Mouse (Mus musculus) limb, embryonic 11.5 days (tissue): ENCODE measurements around the gene Klk1. TPM values are rescaled to one million over a fixed set of nuclear protein-coding genes. Genes with fewer than 3 reads are reported as not detected.
"Not testable (repeated sequence)": the region's sequence is repeated elsewhere in the genome, so short reads cannot be mapped to it uniquely, and the experiment has no call there.

Source experiments
- ATAC-seq: fragments of 200-750 bp; cut with Nextera tagmentation; 2 replicates; pipeline ENCODE4 v1.8.0; 2017; ENCODE audit warnings: low read depth; ENCODE audit not compliant: insufficient number of reproducible peaks, low FRiP score, low TSS enrichment
- DNase-seq: peaks from one replicate; pipeline ENCODE4 v3.0.0-alpha.2; 2015; ENCODE audit warnings: low spot score
- H3K27ac ChIP-seq: fragments of 300-500 bp; sonication (generic); replicated peaks from 2 replicates; pipeline ENCODE4 v1.5.1; 2014; ENCODE audit warnings: low read depth, mild to moderate bottlenecking, low read length
- H3K27me3 ChIP-seq: fragments of 300-500 bp; sonication (generic); 2 replicates; pipeline ENCODE4 v1.6.1; 2014; ENCODE audit warnings: mild to moderate bottlenecking, low read length, mixed read lengths; ENCODE audit not compliant: control insufficient read depth, insufficient read depth
- H3K36me3 ChIP-seq: fragments of 300-500 bp; sonication (generic); 2 replicates; pipeline ENCODE4 v1.6.1; 2014; ENCODE audit warnings: mild to moderate bottlenecking, low read length, moderate library complexity, mixed read lengths; ENCODE audit not compliant: control insufficient read depth, insufficient read depth
- H3K4me1 ChIP-seq: fragments of 300-500 bp; sonication (generic); 2 replicates; pipeline ENCODE4 v1.6.1; 2014; ENCODE audit warnings: low read length, mixed read lengths; ENCODE audit not compliant: control insufficient read depth, insufficient read depth
- H3K4me2 ChIP-seq: fragments of 300-500 bp; sonication (generic); 2 replicates; pipeline ENCODE4 v1.6.1; 2014; ENCODE audit warnings: low read depth, mild to moderate bottlenecking, moderate library complexity; ENCODE audit not compliant: severe bottlenecking
- H3K4me3 ChIP-seq: fragments of 300-500 bp; sonication (generic); 2 replicates; pipeline ENCODE4 v1.5.1; 2014; ENCODE audit warnings: low read depth, low read length
- H3K9ac ChIP-seq: fragments of 300-500 bp; sonication (generic); 2 replicates; pipeline ENCODE4 v1.6.1; 2014; ENCODE audit warnings: mild to moderate bottlenecking, low read length
- H3K9me3 ChIP-seq: fragments of 300-500 bp; sonication (generic); 2 replicates; pipeline ENCODE4 v1.6.1; 2016; ENCODE audit warnings: low read length; ENCODE audit not compliant: control insufficient read depth
- WGBS: fragments of 180-500 bp; shearing (Covaris S2); extraction: QIAGEN DNeasy Blood & Tissue Kit; methylation state at CpG from one replicate; pipeline ENCODE4 v1.1.7; 2014; 5-methylcytosine and 5-hydroxymethylcytosine counted together
- polyA plus RNA-seq: library from polyadenylated mRNA; unstranded; fragments of >200 nt; fragmentation: Nextera tagmentation; extraction: Ambion mirVana; gene quantifications from 2 replicates; pipeline ENCODE4 v1.2.1, GENCODE M21; 2014

Gene Klk1
- not detected in 2 replicates for polyA plus RNA-seq

DNA sequence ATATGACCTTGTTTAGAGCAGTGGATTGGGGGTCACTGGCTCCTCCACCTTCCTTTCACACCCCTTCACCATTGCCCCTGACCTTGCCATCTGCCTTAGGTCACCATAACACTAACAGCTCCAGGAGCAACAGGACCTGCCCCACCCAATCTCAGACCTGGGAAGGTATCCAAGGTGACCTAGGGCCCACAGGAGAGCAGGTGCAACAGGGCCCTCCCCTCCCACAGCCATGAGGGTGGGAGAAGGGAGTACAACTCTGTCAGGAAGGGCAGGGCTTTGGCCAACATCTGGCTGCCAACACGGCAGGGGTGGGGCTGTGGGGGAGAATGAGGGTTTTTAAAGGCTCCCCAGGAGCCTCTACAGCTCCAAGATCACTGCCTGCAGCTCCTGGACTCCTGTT lies at the start of gene Klk1:
Gene Klk1 (plus strand): TSS at position 285 of the 400 bp plus-strand sequence.
- ATAC-seq = no peak
- H3K27ac ChIP-seq = no peak within 1 kb of the TSS

DNA sequence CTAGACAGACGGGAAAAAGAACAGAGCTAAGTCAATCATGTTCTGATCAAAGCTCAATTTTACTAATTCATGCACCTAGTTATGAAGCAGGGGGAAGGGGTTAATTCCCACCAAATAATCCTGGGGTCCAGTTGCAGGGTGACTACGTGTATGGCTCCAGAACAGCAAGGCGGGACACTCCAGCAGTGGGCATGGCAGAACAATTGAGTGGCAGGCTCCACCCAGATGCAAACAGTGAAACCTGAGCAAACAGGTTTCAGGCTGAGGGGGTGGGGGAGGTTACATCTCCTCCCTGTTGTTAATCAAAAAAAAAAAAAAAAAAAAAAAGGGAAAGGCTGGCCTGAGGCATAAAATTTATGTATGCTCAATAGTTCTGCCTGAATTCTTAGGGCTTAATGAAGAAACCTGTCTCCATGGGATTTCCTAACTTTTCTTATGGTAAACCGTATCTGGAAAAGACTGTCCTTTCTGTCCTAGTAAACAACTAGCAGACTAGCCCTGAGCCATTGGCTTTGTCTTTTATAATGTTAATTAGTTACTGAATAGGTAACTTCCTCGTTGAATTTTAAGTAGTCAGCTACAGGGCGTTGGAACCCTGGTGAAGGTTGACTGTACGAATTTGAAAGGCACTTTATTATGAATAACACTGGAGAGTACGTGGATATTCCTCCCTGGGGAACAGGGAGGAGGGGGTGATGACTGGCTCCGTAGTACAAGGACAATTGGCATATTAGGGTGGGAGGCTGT lies 45.7 kb upstream of the Klk1 start:
- no peak for ATAC-seq
- H3K4me3 ChIP-seq = no peak overlapping the region

More for the DNA sequence above, at the start of gene Klk1:
- Histone ChIP-seq H3K36me3 (no peaks in the 10 kb centered on the region), H3K4me3 (no peak within 1 kb of the TSS), H3K9ac (no peak within 1 kb of the TSS), H3K4me2 (no peak within 1 kb of the TSS), H3K27me3 (no peaks in the 10 kb centered on the region), H3K4me1 (no peaks in the 10 kb centered on the region), H3K9me3 (no peaks in the 10 kb centered on the region)
- DNase-seq = no peak
- WGBS = 42% methylated on average over 1 of the region's 1 CpGs

DNA sequence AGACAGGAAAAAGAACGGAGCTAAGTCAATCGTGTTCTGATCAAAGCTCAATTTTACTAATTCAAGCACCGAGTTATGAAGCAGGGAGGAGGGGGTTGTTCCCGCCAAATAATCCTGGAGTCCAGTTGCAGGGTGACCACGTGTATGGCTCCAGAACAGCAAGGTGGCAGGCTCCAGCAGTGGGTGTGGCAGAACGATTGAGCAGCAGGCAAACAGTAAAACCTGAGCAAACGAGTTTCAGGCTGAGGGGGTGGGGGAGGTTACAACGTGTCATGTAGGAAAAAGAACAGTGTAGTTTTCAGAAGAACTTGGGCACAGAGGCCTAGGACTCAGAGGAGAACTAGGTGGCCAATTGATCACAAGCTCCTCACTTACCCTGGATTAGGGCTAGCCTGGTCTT lies 38.6 kb upstream of the Klk1 start:
- H3K4me2 ChIP-seq, H3K27ac ChIP-seq, H3K9ac ChIP-seq, H3K9me3 ChIP-seq, H3K4me3 ChIP-seq, DNase-seq, H3K27me3 ChIP-seq, ATAC-seq, H3K4me1 ChIP-seq, H3K36me3 ChIP-seq: not testable (repeated sequence)
- WGBS = 65% methylated on average over 8 of the region's 8 CpGs

More for the DNA sequence above, 45.7 kb upstream of the Klk1 start:
- 84% methylated on average over 9 of the region's 9 CpGs for WGBS
- Histone ChIP-seq H3K36me3 (no peaks in the 10 kb centered on the region), H3K4me1 (no peaks in the 10 kb centered on the region), H3K27ac (no peak overlapping the region), H3K9me3 (no peaks in the 10 kb centered on the region), H3K9ac (no peak overlapping the region), H3K27me3 (no peaks in the 10 kb centered on the region), H3K4me2 (no peak overlapping the region)
- DNase-seq = no peak

DNA sequence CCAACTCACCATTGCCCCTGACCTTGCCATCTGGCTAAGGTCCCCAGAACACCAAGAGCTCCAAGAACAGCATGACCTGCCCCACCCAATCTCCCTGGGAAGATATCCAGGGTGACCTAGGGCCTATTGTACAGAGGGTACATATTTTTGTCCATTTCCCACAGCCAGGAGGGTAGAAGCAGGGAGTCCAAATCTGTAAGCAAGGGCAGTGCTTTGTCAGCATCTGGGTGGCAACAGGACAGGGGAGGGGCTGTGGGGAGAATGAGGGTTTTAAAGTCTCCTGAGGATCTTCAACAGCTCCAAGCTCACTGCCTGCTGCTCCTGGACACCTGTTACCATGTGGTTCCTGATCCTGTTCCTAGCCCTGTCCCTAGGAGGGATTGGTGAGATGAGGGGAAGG lies 37.2 kb upstream of the Klk1 start, which contains the start of gene Klk1b24:
Gene Klk1b24 (plus strand): TSS at position 301 of the 400 bp plus-strand sequence.
- not testable (repeated sequence) for H3K27me3 ChIP-seq, H3K4me1 ChIP-seq, H3K4me3 ChIP-seq, DNase-seq, H3K9ac ChIP-seq, H3K36me3 ChIP-seq, ATAC-seq, H3K9me3 ChIP-seq, H3K4me2 ChIP-seq, H3K27ac ChIP-seq

DNA sequence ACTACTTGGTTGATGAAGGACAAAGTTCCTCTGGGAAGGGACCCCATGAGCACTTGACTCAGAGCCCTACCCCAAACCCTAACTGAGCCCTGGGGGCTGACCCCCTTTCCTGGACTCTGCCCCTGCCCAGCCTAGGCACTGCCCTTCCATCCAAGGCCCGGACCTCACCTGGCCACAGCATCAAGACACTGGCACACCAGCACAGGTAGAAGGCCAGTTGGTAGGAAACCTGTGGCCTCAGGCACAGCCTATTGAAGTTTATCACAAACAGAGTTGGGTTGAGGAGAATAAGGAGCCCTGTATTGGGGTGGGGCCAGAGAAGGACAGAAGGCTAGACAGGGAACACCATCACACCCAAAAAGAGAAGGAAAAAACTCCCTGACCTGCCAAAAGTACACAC lies 31.7 kb upstream of the Klk1 start:
- WGBS = 64% methylated on average over 1 of the region's 1 CpGs
- DNase-seq, H3K27ac ChIP-seq, H3K4me1 ChIP-seq, H3K9ac ChIP-seq, H3K9me3 ChIP-seq, H3K4me3 ChIP-seq, ATAC-seq, H3K36me3 ChIP-seq, H3K27me3 ChIP-seq, H3K4me2 ChIP-seq: not testable (repeated sequence)

DNA sequence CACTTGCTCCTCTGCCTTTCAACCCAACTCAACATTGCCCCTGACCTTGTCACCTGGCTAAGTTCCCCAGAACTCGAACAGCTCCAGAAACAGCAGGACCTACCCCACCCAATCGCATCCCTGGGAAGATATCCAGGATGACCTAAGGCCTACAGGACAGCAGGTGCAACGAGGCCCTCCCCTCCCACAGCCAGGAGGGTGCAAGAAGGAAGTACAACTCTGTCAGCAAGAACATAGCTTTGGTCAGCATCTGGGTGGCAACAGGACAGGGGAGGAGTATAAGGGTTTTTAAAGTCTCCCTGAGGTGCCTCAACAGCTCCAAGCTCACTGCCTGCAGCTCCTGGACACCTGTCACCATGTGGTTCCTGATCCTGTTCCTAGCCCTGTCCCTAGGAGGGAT lies 27.3 kb upstream of the Klk1 start, which contains the start of gene Klk1b3:
Gene Klk1b3 (plus strand): TSS at position 301 of the 400 bp plus-strand sequence.
- no peak within 1 kb of the TSS for H3K4me3 ChIP-seq
- H3K4me1 ChIP-seq = no peaks in the 10 kb centered on the region
- no peak for DNase-seq
- no peaks in the 10 kb centered on the region for H3K27me3 ChIP-seq
- H3K9ac ChIP-seq = no peak within 1 kb of the TSS
- no peak within 1 kb of the TSS for H3K27ac ChIP-seq
- no peak for ATAC-seq
- no peak within 1 kb of the TSS for H3K4me2 ChIP-seq
- WGBS = 59% methylated on average over 3 of the region's 3 CpGs
- H3K9me3 ChIP-seq = no peaks in the 10 kb centered on the region
- H3K36me3 ChIP-seq = no peaks in the 10 kb centered on the region

DNA sequence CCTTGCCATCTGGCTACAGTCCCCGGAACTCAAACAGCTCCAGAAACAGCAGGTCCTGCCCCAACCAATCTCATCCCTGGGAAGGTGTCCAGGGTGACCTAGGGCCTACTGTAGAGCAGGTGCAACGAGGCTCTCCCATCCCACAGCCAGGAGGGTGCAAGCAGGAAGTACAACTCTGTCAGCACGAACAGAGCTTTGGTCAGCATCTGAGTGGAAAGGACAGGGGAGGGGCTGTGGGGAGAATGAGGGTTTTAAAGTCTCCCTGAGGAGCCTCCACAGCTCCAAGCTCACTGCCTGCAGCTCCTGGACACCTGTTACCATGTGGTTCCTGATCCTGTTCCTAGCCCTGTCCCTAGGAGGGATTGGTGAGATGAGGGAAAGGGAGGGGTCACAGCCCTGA lies 18.0 kb upstream of the Klk1 start, which contains the start of gene Klk1b4:
Gene Klk1b4 (plus strand): TSS at position 301 of the 400 bp plus-strand sequence.
- not testable (repeated sequence) for H3K27me3 ChIP-seq, H3K36me3 ChIP-seq, ATAC-seq, H3K9ac ChIP-seq, H3K27ac ChIP-seq, H3K4me2 ChIP-seq, H3K4me1 ChIP-seq, DNase-seq, H3K9me3 ChIP-seq, H3K4me3 ChIP-seq
- WGBS = 51% methylated on average over 3 of the region's 3 CpGs

DNA sequence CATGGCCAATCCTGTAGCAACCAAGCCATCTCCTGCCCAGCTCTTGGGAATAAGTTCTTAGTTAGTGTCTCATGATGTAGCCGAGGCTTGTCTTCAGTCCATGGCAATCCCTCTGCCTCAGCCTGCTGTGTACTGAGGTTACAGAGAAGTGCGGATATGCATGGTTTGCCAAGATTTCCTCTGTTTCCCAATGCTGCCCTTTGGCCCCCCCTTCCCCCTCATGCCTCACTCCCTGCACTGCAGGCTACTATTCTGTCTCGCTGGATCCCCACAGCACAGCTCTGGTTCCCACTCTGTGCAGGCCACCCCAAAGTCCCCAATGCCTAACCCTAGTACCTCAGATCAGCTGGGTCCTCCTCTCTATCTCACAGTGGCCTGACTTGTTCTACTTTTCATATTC lies 16.9 kb upstream of the Klk1 start:
- H3K4me1 ChIP-seq = no peaks in the 10 kb centered on the region
- no peak for DNase-seq
- H3K9me3 ChIP-seq = no peaks in the 10 kb centered on the region
- 76% methylated on average over 3 of the region's 3 CpGs for WGBS
- no peaks in the 10 kb centered on the region for H3K36me3 ChIP-seq
- H3K4me3 ChIP-seq = no peak overlapping the region
- H3K9ac ChIP-seq = no peak overlapping the region
- H3K4me2 ChIP-seq = no peak overlapping the region
- no peak overlapping the region for H3K27ac ChIP-seq
- no peak for ATAC-seq
- H3K27me3 ChIP-seq = no peaks in the 10 kb centered on the region
